Mouse (Mus musculus): ENCODE results near the gene Matn1. TPM values are rescaled to one million over a fixed set of nuclear protein-coding genes. Genes with fewer than 3 reads are reported as not detected.

Gene Matn1
- polyA plus RNA-seq, 1 experiment: not detected

DNA sequence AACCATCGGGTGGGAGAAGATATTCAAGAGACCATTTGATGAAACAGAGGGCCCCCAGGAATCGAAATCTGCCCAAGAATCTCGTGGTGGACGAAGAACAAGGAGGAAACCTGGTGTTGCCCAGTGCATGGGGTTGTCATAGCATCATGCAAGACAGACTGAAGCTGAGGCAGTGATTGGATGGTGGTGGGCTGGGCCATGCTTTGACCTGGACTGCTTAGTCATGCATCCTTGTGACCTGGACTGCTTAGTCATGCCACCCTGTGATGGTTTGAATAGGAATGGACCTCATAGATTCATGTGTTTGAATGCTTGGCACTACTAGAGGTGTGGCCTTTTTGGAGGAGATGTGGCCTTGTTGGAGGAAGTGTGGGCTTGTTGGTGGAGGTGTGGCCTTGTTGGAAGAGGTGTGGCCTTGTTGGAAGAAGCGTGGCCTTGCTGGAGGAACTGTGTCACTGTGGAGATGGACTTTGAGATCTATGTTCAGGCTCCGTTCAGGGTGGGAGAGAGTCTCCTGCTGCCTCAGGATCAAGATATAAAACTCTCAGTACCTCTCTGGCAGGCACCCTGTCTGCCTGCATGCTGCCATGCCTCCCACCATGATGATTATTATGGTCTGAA, 44.1 kb downstream of the Matn1 start:
- H3K27ac ChIP-seq (replicated peaks; ENCODE audit: low read depth, low read length): no peak overlapping the region
- H3K4me1 ChIP-seq (ENCODE audit: control insufficient read depth, insufficient read depth, insufficient read length, low read length): no peaks in the 10 kb centered on the region
- H3K4me3 ChIP-seq (ENCODE audit: insufficient read depth, low read depth, low read length): no peak overlapping the region

- H3K4me3 ChIP-seq (ENCODE audit: insufficient read depth, low read depth, low read length): no peak overlapping the region
- H3K4me1 ChIP-seq (ENCODE audit: control insufficient read depth, insufficient read depth, insufficient read length, low read length): no peaks in the 10 kb centered on the region
- H3K27ac ChIP-seq (replicated peaks; ENCODE audit: low read depth, low read length): no peak overlapping the region
These were observed 45.0 kb downstream of the Matn1 start for GRCm38 (mm10) chr4:130989146-130989545.

GRCm38 (mm10) chr4:130990966-130991365, 46.8 kb downstream of the Matn1 start:
- Histone ChIP-seq H3K4me1 (ENCODE audit: control insufficient read depth, insufficient read depth, insufficient read length, low read length) (no peaks in the 10 kb centered on the region), H3K27ac (replicated peaks; ENCODE audit: low read depth, low read length) (no peak overlapping the region), H3K4me3 (ENCODE audit: insufficient read depth, low read depth, low read length) (no peak overlapping the region)

- no peak overlapping the region for H3K4me3 ChIP-seq (ENCODE audit: insufficient read depth, low read depth, low read length)
- no peak overlapping the region for H3K27ac ChIP-seq (replicated peaks; ENCODE audit: low read depth, low read length)
- H3K4me1 ChIP-seq (ENCODE audit: control insufficient read depth, insufficient read depth, insufficient read length, low read length): no peaks in the 10 kb centered on the region
These were observed 50.4 kb downstream of the Matn1 start for GRCm38 (mm10) chr4:130994556-130994955.

GRCm38 (mm10) chr4:130999744-131000527, 55.8 kb downstream of the Matn1 start:
- no peak overlapping the region for H3K4me3 ChIP-seq (ENCODE audit: insufficient read depth, low read depth, low read length)
- no peaks in the 10 kb centered on the region for H3K4me1 ChIP-seq (ENCODE audit: control insufficient read depth, insufficient read depth, insufficient read length, low read length)
- H3K27ac ChIP-seq (replicated peaks; ENCODE audit: low read depth, low read length): no peak overlapping the region

DNA sequence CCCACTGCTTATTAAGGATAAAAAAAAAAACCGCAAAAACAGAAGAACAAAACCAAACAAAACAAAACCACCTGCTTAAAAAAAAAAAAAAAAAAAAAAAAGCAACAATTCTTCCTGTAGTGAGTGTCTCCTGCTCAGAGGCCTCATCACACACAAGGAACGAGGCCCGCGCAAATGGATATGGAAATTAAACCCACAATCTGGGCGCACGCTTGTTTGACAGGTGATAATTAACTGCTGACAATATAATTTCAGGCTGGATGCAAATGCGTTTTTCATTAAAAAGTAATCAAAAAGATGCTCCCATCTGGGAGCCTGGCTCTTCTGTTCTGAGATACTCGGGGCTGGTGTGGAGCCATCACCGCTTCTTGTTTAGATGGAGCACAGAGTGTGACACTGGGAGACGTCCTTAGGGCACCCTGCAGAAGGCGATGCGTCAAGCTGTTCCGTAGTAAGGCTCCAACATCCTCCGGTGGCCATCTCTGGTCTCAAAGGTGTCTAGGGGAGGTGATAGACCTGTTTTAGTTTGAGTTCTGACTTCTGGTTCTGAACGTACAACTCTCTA, 56.5 kb downstream of the Matn1 start:
- no peak overlapping the region for H3K4me3 ChIP-seq (ENCODE audit: insufficient read depth, low read depth, low read length)
- H3K27ac ChIP-seq (replicated peaks; ENCODE audit: low read depth, low read length): no peak overlapping the region
- H3K4me1 ChIP-seq (ENCODE audit: control insufficient read depth, insufficient read depth, insufficient read length, low read length): no peaks in the 10 kb centered on the region

Other genes with a start within 250 kb of the Matn1 start
- gene Sdc3, start 151.8 kb upstream of the Matn1 start, polyA plus RNA-seq (2012; ENCODE audit: insufficient read depth, insufficient read length, missing spikeins): 7.9 and 12.0 TPM in 2 replicates
- 14.0 and 16.4 TPM in 2 replicates for gene Laptm5, start 31.3 kb upstream of the Matn1 start, polyA plus RNA-seq (2012; ENCODE audit: insufficient read depth, insufficient read length, missing spikeins)

Measured in brown adipose tissue, adult 24 weeks (tissue).